Mouse (Mus musculus): Measurements from ENCODE around the gene Acp1.

The Acp1 gene

GRCm38 (mm10) chr12:30911261-30912047 is at the start of gene Acp1, which contains the start of gene Sh3yl1:
Acp1 (minus strand) TSS chr12:30911589.
Sh3yl1 (plus strand) TSS chr12:30911668.
- peak; percentile 88 for DNase-seq (ENCODE audit: extremely low read depth, insufficient read length, low spot score)

GRCm38 (mm10) chr12:30944197-30944596 is 32.8 kb upstream of the Acp1 start:
- no peak for DNase-seq (ENCODE audit: extremely low read depth, insufficient read length, low spot score)

- no peak for DNase-seq (ENCODE audit: extremely low read depth, insufficient read length, low spot score)
Observed at GRCm38 (mm10) chr12:30943057-30943986, 31.9 kb upstream of the Acp1 start.

DNA sequence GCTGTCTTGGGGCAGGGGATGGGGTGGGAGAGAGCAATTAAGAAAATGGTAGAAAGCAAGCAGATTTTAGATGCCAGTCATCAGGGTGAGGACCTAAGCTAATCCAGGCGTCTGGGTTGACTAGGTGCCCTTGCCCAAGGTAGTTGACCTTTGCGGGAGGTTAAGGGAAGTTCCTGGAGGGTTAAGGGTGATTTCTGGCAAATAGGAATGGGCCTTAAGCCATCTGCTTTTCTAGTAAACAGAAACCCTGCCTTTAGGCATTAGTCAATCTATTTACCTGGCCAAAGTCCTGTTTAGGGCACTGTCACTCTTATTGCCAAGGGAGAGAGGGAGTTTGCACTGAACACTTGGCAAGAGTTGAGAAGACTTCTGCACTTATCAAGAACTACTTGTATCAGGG is 25.5 kb upstream of the Acp1 start:
- DNase-seq (ENCODE audit: extremely low read depth, insufficient read length, low spot score) = no peak

DNA sequence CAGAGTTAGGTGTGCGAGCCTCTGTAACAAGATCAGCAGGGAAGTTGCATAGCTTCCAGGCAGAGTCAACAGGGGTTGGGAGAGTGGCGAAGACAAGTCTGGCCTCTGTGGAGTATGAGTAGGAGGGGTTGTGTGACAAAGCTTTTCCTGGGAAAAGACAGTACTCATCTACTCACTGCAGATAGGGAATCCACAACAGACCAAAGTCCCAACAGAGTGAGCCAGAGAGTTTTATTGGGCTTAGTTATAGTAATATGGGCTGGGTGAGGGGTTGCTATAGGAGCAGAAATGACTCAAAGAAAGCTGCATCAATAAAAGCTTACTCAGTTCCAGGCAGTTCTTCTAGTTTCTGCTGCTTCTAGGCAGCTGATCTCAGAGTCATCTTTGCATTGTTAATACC is 21.9 kb upstream of the Acp1 start:
- DNase-seq (ENCODE audit: extremely low read depth, insufficient read length, low spot score) = no peak

DNA sequence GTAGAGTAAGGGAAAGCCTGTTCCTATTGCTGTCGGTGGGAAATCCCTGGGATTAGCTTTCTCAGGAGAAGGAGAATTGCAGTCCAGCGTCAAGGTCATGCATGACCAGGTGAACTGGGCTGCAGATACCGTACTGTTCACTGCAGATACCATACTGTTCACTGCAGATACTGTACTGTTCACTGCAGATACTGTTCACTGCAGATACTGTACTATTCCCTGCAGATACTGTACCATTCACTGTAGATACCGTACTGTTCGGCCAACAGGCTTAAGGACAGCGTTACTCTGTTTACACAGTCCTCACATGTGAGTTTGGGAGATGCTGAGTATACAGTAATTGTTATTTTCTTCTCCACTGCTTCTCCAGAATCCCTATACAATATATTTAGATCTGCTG is 16.8 kb upstream of the Acp1 start:
- DNase-seq (ENCODE audit: extremely low read depth, insufficient read length, low spot score) = no peak

DNA sequence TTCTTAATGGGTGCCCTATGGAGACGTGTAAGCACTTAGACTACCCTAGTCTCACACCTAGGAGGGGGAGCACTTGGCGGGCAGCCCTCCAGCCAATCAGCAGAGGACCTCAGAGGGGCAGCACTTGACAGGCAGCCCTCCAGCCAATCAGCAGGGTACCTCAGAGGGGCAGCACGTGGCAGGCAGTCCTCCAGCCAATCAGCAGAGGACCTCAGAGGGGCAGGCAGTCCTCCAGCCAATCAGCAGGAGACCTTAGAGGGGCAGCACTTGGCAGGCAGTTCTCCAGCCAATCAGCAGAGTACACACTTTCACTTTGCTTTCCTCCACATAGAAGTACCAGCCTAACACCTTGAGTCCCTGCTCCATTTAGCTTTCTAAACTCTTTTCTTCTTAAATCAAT is 11.0 kb upstream of the Acp1 start:
- DNase-seq (ENCODE audit: extremely low read depth, insufficient read length, low spot score) = peak; percentile 46

DNA sequence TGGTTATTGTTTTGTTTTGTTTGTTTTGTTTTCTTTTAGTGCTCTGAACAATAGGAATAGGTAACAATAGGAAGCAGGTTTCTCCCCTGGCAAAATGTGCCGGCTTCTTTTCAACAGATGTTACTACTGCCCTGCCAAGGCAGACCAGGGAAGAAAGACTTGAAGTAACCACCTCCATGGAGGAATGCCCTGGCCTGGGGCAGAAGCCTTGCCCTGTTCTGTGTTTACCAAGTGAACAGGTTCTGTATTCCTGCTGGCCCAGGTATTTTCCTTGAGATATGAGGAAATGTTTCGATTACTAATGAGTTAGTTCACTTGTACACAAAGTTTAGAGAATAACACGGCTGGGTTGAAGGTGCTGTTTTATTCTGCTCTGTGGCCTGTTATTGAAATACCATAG is 1.5 kb upstream of the Acp1 start:
- no peak for DNase-seq (ENCODE audit: extremely low read depth, insufficient read length, low spot score)

DNA sequence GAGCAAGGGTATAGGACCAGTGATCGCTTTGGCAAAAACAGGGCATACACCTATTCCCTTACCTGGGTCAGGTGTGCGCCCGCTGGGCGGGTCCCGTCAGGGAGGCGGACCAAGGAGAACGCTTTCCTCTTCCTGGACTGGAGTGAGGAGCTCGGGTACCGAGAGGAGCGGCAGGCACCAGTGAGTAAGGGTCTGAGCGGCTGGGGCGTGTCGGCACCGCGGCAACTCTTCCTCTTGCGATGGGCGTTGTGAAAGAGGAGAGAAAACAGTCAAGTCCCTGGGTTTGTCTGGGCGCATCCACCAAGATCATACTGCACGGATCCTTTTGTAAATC is 626 bp upstream of the Acp1 start:
- DNase-seq (ENCODE audit: extremely low read depth, insufficient read length, low spot score) = no peak

GRCm38 (mm10) chr12:30910860-30911259 is 529 bp downstream of the Acp1 start:
- peak; percentile 43 for DNase-seq (ENCODE audit: extremely low read depth, insufficient read length, low spot score)

DNA sequence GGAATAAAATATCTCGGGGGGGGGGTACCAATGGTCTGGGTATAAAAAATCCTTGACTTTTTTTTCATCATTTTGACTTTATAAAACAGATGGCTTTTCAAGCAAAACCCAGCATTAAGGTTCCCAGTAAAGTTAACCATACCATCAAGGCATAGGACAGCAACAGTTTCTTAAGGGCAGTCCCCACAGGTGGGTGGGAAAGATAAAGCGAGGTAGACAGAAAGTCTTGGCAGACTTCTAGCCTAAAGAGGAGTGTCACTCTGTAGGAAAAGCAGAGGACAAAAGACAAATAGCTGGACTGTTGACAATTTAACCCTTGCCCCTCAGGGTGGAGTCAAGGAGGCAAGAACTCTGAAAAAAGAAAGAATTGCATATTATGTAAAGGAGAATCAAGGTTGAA is 1.5 kb downstream of the Acp1 start:
- no peak for DNase-seq (ENCODE audit: extremely low read depth, insufficient read length, low spot score)

GRCm38 (mm10) chr12:30908658-30909057 is 2.7 kb downstream of the Acp1 start:
- DNase-seq (ENCODE audit: extremely low read depth, insufficient read length, low spot score) = no peak

GRCm38 (mm10) chr12:30897039-30897438 is 14.3 kb downstream of the Acp1 start:
- no peak for DNase-seq (ENCODE audit: extremely low read depth, insufficient read length, low spot score)

GRCm38 (mm10) chr12:30891438-30891837 is 20.0 kb downstream of the Acp1 start:
- DNase-seq (ENCODE audit: extremely low read depth, insufficient read length, low spot score) = no peak

- no peak for DNase-seq (ENCODE audit: extremely low read depth, insufficient read length, low spot score)
Observed at GRCm38 (mm10) chr12:30890067-30890466, 21.3 kb downstream of the Acp1 start.

- no peak for DNase-seq (ENCODE audit: extremely low read depth, insufficient read length, low spot score)
Observed at GRCm38 (mm10) chr12:30888003-30888402, 23.4 kb downstream of the Acp1 start.

DNA sequence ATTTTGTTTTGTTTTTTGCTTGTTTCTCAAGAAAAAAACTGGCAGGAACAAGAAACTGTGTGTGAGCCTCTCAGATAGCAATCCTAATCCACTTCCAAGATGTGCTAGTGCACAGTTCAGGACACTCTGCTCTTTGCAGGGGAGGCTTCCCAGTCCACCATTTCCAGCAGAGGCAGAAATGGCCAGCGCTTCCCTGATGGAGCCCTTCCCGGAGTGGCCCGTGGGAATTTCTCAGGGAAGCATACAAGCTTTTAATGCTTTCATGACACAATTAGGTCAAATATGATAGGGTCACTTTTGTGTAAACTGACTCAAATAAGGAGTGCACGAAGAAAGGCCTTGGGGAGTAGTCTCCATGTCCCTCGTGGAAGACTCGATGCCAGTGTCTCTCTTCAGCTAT is 25.5 kb downstream of the Acp1 start:
- no peak for DNase-seq (ENCODE audit: extremely low read depth, insufficient read length, low spot score)

DNA sequence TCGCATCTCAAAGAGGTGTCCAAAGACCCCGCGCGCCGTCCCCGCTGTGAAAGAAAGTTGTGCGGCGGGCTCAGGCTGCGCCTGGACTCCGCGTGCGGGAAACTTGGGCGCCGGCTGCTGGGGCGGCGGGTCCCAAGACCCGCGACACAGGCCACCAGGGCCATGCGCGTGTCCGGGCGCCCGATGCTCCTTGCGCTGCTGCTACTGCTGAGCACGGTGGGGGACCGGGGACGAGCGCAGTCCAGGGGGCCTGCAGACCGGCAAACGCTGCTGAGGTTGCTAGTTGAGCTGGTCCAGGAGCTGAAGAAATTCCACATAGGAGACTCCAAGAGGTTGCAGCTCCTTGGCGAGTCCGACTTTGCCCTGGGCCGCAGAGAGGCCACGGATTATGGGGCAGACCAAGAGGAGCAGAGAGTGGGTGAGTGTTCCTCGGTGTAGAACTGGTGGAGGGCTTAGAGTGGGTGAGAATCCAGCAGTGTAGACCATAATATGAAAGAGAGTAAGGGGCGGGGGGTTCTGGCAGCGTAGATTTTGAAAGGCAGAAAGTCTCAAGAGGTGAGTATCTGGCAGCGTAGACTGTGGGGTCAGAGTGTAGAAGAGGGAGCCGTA is 26.7 kb downstream of the Acp1 start:
- no peak for DNase-seq (ENCODE audit: extremely low read depth, insufficient read length, low spot score)

- DNase-seq (ENCODE audit: extremely low read depth, insufficient read length, low spot score) = no peak
Observed at GRCm38 (mm10) chr12:30883986-30884621, 27.3 kb downstream of the Acp1 start, which contains the start of gene Alkal2. Alkal2 (plus strand) TSS chr12:30884322.

GRCm38 (mm10) chr12:30883592-30883985 is 27.8 kb downstream of the Acp1 start:
- DNase-seq (ENCODE audit: extremely low read depth, insufficient read length, low spot score) = no peak

DNA sequence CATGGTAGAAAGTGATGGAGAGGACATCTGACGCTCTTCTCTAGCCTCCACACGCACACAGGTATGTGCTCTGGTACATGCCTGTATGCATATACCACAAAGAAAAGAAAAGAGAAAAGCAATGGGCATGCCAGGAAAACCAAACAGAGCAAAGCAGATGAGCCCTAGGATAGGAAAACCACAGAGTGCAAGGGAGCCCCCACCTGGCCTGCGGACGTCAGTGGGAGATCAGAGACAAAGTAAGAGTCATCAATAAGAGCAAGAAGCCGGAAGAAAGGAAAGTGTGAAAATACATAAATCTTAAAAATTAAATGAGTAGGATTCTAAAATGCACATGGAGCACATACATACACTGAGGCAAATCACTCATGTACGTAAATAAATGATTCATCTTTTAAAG is 31.9 kb downstream of the Acp1 start:
- no peak for DNase-seq (ENCODE audit: extremely low read depth, insufficient read length, low spot score)
